Mouse (Mus musculus) CH12.LX (cell line): Measurements from ENCODE around the gene Abraxas1. TPM values are rescaled to one million over a fixed set of nuclear protein-coding genes. Genes with fewer than 3 reads are reported as not detected.
A peak's percentile ranks its signal among the peaks of the same experiment; 100 is the strongest.

Source experiments
- DNase-seq: peaks from one replicate; pipeline ENCODE4 v3.0.0-alpha.2; 2013; ENCODE audit errors: extremely low read depth
- H3K27ac ChIP-seq: 2 replicates; pipeline ENCODE4 v1.5.1; 2012; ENCODE audit warnings: low read depth, mild to moderate bottlenecking, control low read depth, moderate library complexity; ENCODE audit not compliant: insufficient read depth
- H3K27me3 ChIP-seq: replicated peaks from 2 replicates; pipeline ENCODE3; 2012; ENCODE audit warnings: inconsistent platforms
- H3K36me3 ChIP-seq, 2 experiments: replicated peaks in 1 of 2; 2 replicates each; pipeline versions ENCODE3 to v1.6.1; 2012; ENCODE audit warnings: inconsistent platforms in 1 of 2, low read length in 1 of 2, mild to moderate bottlenecking in 1 of 2, mixed read lengths in 1 of 2, moderate library complexity in 1 of 2; ENCODE audit not compliant: control insufficient read depth in 1 of 2, insufficient read depth in 1 of 2
- H3K4me1 ChIP-seq, 2 experiments: 2 replicates each; pipeline ENCODE4 v1.6.1; 2012; ENCODE audit warnings: inconsistent platforms in 1 of 2, moderate library complexity in 1 of 2; ENCODE audit not compliant: insufficient read depth in 2 of 2, control insufficient read depth in 1 of 2
- H3K4me2 ChIP-seq: 2 replicates; pipeline ENCODE4 v1.6.1; 2012; ENCODE audit warnings: low read depth, mild to moderate bottlenecking, control low read depth; ENCODE audit not compliant: poor library complexity, insufficient read depth, severe bottlenecking
- H3K4me3 ChIP-seq, 3 experiments: fragments of 150-350 bp in 1 of 3; sonication (generic) in 1 of 3; replicated peaks in 1 of 3; 2 replicates each; pipeline versions ENCODE3 to v1.5.1; 2011 to 2012; ENCODE audit warnings: low read depth in 2 of 3, low read length in 2 of 3, mild to moderate bottlenecking in 2 of 3, moderate library complexity in 2 of 3, control low read depth in 1 of 3, improper control_type of control experiment in 1 of 3, inconsistent platforms in 1 of 3, mixed read lengths in 1 of 3; ENCODE audit not compliant: poor library complexity in 1 of 3
- H3K79me2 ChIP-seq: replicated peaks from 2 replicates; pipeline ENCODE4 v1.6.1; 2012; ENCODE audit warnings: mild to moderate bottlenecking, moderate library complexity; ENCODE audit not compliant: control insufficient read depth, poor library complexity, insufficient read depth, severe bottlenecking; ENCODE audit errors: extremely low read depth
- H3K9ac ChIP-seq: 2 replicates; pipeline ENCODE4 v1.6.1; 2012; ENCODE audit warnings: low read depth, mild to moderate bottlenecking, control low read depth, moderate library complexity; ENCODE audit not compliant: insufficient read depth
- H3K9me3 ChIP-seq: replicated peaks from 2 replicates; pipeline ENCODE3; 2012; ENCODE audit warnings: low read length, inconsistent platforms, mixed read lengths
- BHLHE40 ChIP-seq: IDR thresholded peaks from 2 replicates; pipeline ENCODE4 v1.6.1; 2011; ENCODE audit warnings: mild to moderate bottlenecking, low read depth, low read length, improper control_type of control experiment
- CHD2 ChIP-seq: IDR thresholded peaks from 2 replicates; pipeline ENCODE4 v1.6.1; 2011; ENCODE audit warnings: low read length, improper control_type of control experiment
- CTCF ChIP-seq, 2 experiments: IDR thresholded peaks in 1 of 2; conservative IDR thresholded peaks in 1 of 2; 2 replicates each; pipeline ENCODE4 v1.5.1; 2011 to 2012; ENCODE audit warnings: low read depth in 2 of 2, low read length in 2 of 2, improper control_type of control experiment in 1 of 2, inconsistent platforms in 1 of 2, mild to moderate bottlenecking in 1 of 2, moderate library complexity in 1 of 2
- ELF1 ChIP-seq: IDR thresholded peaks from 2 replicates; pipeline ENCODE4 v1.6.1; 2014; ENCODE audit warnings: low read depth, mild to moderate bottlenecking, inconsistent platforms, low read length, improper control_type of control experiment
- GABPA ChIP-seq: IDR thresholded peaks from 2 replicates; pipeline ENCODE4 v1.6.1; 2012; ENCODE audit warnings: low read depth, low read length, improper control_type of control experiment, inconsistent platforms; ENCODE audit not compliant: insufficient replicate concordance
- HCFC1 ChIP-seq: IDR thresholded peaks from 2 replicates; pipeline ENCODE4 v1.6.1; 2012; ENCODE audit warnings: low read depth, mild to moderate bottlenecking, inconsistent platforms, low read length, improper control_type of control experiment
- KAT2A ChIP-seq: IDR thresholded peaks from 2 replicates; pipeline ENCODE4 v1.6.1; 2012; ENCODE audit warnings: low read length, improper control_type of control experiment, inconsistent platforms; ENCODE audit not compliant: insufficient replicate concordance
- MAFK ChIP-seq: IDR thresholded peaks from 2 replicates; pipeline ENCODE4 v1.6.1; 2011; ENCODE audit warnings: low read length, improper control_type of control experiment; ENCODE audit not compliant: insufficient replicate concordance
- MEF2A ChIP-seq: IDR thresholded peaks from 2 replicates; pipeline ENCODE4 v1.6.1; 2014; ENCODE audit warnings: low read depth, mild to moderate bottlenecking, inconsistent platforms, low read length, improper control_type of control experiment, borderline replicate concordance
- MYC ChIP-seq: IDR thresholded peaks from 2 replicates; pipeline ENCODE4 v1.6.1; 2011; ENCODE audit warnings: low read depth, mild to moderate bottlenecking, improper control_type of control experiment, low read length
- NRF1 ChIP-seq: IDR thresholded peaks from 2 replicates; pipeline ENCODE4 v1.6.1; 2014; ENCODE audit warnings: low read depth, mild to moderate bottlenecking, inconsistent platforms, low read length, improper control_type of control experiment, moderate library complexity
- POLR2A ChIP-seq: IDR thresholded peaks from 2 replicates; pipeline ENCODE4 v1.6.1; 2011; ENCODE audit warnings: low read depth, mild to moderate bottlenecking, improper control_type of control experiment, low read length
- RCOR1 ChIP-seq: conservative IDR thresholded peaks from 2 replicates; pipeline ENCODE4 v1.6.1; 2012; ENCODE audit warnings: low read depth, mild to moderate bottlenecking, inconsistent platforms, low read length, improper control_type of control experiment
- SIN3A ChIP-seq: IDR thresholded peaks from 2 replicates; pipeline ENCODE4 v1.6.1; 2012; ENCODE audit warnings: low read length, improper control_type of control experiment, inconsistent platforms
- TBP ChIP-seq: conservative IDR thresholded peaks from 2 replicates; pipeline ENCODE4 v1.6.1; 2011; ENCODE audit warnings: low read depth, low read length, improper control_type of control experiment
- TCF12 ChIP-seq: IDR thresholded peaks from 2 replicates; pipeline ENCODE4 v1.6.1; 2014; ENCODE audit warnings: low read depth, mild to moderate bottlenecking, inconsistent platforms, low read length, improper control_type of control experiment
- UBTF ChIP-seq: IDR thresholded peaks from 2 replicates; pipeline ENCODE4 v1.6.1; 2012; ENCODE audit warnings: low read depth, mild to moderate bottlenecking, inconsistent platforms, low read length, improper control_type of control experiment, moderate library complexity
- ZNF384 ChIP-seq: IDR thresholded peaks from 2 replicates; pipeline ENCODE4 v1.6.1; 2012; ENCODE audit warnings: low read depth, low read length, improper control_type of control experiment, inconsistent platforms
- dilution Hi-C: fragments of 300-500 bp; cut with MboI; formaldehyde crosslinking; loops from 2 replicates; pipeline ENCODE4 v1.14.3; 2020; ENCODE audit warnings: low sequenced_read_pairs; ENCODE audit not compliant: extremely low pct_unique_long_range_greater_than_20kb, extremely low pct_ligation_motif_present
- in situ Hi-C: fragments of 300-500 bp; cut with MboI; formaldehyde crosslinking; loops from 3 replicates; pipeline ENCODE4 v1.14.3; 2019; ENCODE audit warnings: low sequenced_read_pairs, low pct_ligation_motif_present, low pct_unique_long_range_greater_than_20kb, mixed read lengths
- polyA plus RNA-seq: library from polyadenylated mRNA; unstranded; fragments of >175 nt; gene quantifications from 2 replicates; pipeline ENCODE4 v1.2.1, GENCODE M21; 2012; ENCODE audit warnings: low read depth; ENCODE audit not compliant: insufficient read length
- total RNA-seq, 2 experiments: library from RNA; depleted of rRNA; stranded (reverse); fragments of 300-350 nt in 1 of 2; fragments of >200 nt in 1 of 2; gene quantifications; 2 replicates each; pipeline ENCODE4 v1.2.3; 2012 to 2014

Abraxas1 gene
- total and polyA plus RNA-seq, 3 experiments: 13.4 to 34.9 (median 30.9) TPM

DNA sequence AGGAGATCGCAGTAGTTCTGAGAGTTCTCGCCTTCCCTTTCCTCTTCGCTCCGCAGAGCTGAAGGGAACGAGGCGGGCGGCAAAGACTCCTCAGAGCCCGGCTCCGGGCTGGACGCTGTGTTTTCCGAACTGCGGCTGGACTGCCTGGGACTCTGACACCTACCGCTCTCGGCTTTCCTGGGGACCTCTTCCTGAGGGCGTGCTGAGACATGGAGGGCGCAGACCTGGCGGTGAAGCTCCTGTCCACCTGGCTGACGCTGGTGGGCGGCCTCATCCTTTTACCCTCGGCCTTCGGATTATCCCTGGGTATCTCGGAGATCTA, 25.8 kb upstream of the Abraxas1 start:
- Histone ChIP-seq H3K9ac (peak overlapping the region; percentile 60), H3K27me3 (peaks cover 21% of the 10 kb centered on the region), H3K27ac (no peak overlapping the region), H3K4me1 (peaks cover 0 to 11% of the 10 kb centered on the region in 2 experiments; a peak in 3 of 4 replicates), H3K9me3 (peaks cover 10% of the 10 kb centered on the region), H3K4me2 (peak overlapping the region; percentile 66), H3K36me3 (no peaks in the 10 kb centered on the region), H3K79me2 (no peaks in the 10 kb centered on the region), H3K4me3 (peak overlapping the region; percentile 55 to 72 (median 69))
- dilution Hi-C loops (no loop called here), in situ Hi-C loops (loop anchor here (5.0 kb wide), 1 partner anchor 66 kb away; no protein-coding TSS in a partner anchor)
- no peak for DNase-seq
- no peak for TF ChIP-seq GABPA
- TF ChIP-seq KAT2A: no peak
- TF ChIP-seq HCFC1: no peak
- no peak for TF ChIP-seq SIN3A
- TF ChIP-seq MYC: no peak
- TF ChIP-seq ZNF384: no peak
- TF ChIP-seq ELF1: no peak
- no peak for TF ChIP-seq TBP
- TF ChIP-seq POLR2A: no peak
- TF ChIP-seq BHLHE40: no peak
- TF ChIP-seq NRF1: no peak
- TF ChIP-seq RCOR1: no peak
- no peak for TF ChIP-seq UBTF
- no peak for TF ChIP-seq MEF2A

DNA sequence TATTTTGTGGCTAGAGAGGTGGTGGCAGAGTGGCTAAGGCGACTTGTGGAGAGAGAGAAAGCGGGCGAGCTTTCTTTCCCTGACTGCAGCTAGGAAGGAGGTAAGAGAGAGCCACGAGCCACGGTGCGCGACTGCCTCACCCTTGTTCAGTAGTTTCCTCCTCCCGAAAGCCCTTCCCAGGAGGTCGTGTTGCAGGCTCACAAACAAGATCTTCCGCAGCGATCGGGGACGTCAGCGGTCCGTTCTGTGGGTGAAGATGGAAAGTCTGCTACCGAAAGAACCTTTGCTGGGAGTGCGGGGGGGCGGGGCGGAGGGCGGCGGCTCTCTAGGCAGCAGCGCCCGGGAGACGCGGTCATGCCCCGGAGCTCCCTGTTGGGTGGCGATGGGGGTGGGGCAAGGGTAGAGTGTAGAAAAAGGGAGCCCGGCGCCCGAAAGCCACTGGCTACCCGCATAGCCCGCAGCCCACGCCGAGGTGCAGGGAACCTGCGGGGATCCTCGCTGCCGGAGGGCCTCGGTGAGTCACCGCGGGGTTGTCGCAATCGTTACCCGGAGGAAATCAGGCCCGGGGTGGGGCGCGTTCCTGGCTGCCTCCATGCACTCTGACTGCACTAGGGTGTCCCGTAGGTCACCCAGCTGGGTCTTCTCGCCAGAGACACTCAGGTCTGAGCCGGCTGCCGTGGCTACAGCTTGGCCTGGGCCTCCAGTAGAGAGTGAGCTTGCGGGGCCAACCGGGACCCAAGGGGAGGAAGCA, 25.3 kb upstream of the Abraxas1 start:
- H3K9me3 ChIP-seq: peaks cover 11% of the 10 kb centered on the region
- no peaks in the 10 kb centered on the region for H3K79me2 ChIP-seq
- H3K4me2 ChIP-seq: peak overlapping the region; percentile 66
- H3K27ac ChIP-seq: no peak overlapping the region
- peaks cover 21% of the 10 kb centered on the region for H3K27me3 ChIP-seq
- peak; percentile 52 for DNase-seq
- H3K9ac ChIP-seq: peak overlapping the region; percentile 60
- TF ChIP-seq MAFK (no peak), TCF12 (peak; percentile 11; the same call in 1 of the 2 replicates), CHD2 (0 out of 2 replicates have a peak, but pooled peaks have one; percentile 48), UBTF (0 out of 2 replicates have a peak, but pooled peaks have one; percentile 65), SIN3A (peak; percentile 16; the same call in 1 of the 2 replicates), CTCF (conservative IDR thresholded peaks at IDR 0.05 in 1 of 2, IDR thresholded peaks at IDR 0.05 in 1 of 2; ENCODE audit: low read depth in 2 of 2, low read length in 2 of 2) (no peak)
- dilution Hi-C loops (no loop called here), in situ Hi-C loops (loop anchor here (5.0 kb wide), 1 partner anchor 66 kb away; no protein-coding TSS in a partner anchor)
- peak overlapping the region; percentile 55 to 72 (median 69) for H3K4me3 ChIP-seq
- peaks cover 0 to 11% of the 10 kb centered on the region in 2 experiments; a peak in 3 of 4 replicates for H3K4me1 ChIP-seq
- no peaks in the 10 kb centered on the region for H3K36me3 ChIP-seq
